Mouse (Mus musculus) megakaryocyte, embryonic 14.5 days (primary cell): Measurements from ENCODE around the gene Pxn. TPM values are rescaled to one million over a fixed set of nuclear protein-coding genes. Genes with fewer than 3 reads are reported as not detected.

ENCODE experiments used
- H3K27me3 ChIP-seq: replicated peaks from 2 replicates; pipeline ENCODE3; 2012; ENCODE audit warnings: inconsistent platforms
- H3K36me3 ChIP-seq: replicated peaks from 2 replicates; pipeline ENCODE3; 2012; ENCODE audit warnings: low read length, inconsistent platforms, mixed read lengths
- H3K4me1 ChIP-seq: 2 replicates; pipeline ENCODE4 v1.6.1; 2012; ENCODE audit warnings: inconsistent platforms
- H3K4me3 ChIP-seq: replicated peaks from 2 replicates; pipeline ENCODE3; 2012; ENCODE audit warnings: moderate library complexity, mild to moderate bottlenecking, inconsistent platforms
- H3K9me3 ChIP-seq: 2 replicates; pipeline ENCODE4 v1.6.1; 2012; ENCODE audit warnings: inconsistent platforms
- FLI1 ChIP-seq: IDR thresholded peaks from 2 replicates; pipeline ENCODE4 v1.6.1; 2012; ENCODE audit warnings: low read length, inconsistent platforms, mixed read lengths
- GATA1 ChIP-seq: IDR thresholded peaks from 3 replicates; pipeline ENCODE4 v1.6.1; 2012; ENCODE audit warnings: mixed read lengths, low read length, inconsistent platforms, borderline replicate concordance
- polyA plus RNA-seq: library from polyadenylated mRNA; stranded (reverse); fragments of >175 nt; gene quantifications from 2 replicates; pipeline ENCODE4 v1.2.3, GENCODE M21; 2012; ENCODE audit warnings: low replicate concordance; ENCODE audit not compliant: insufficient read depth

Gene Pxn
- polyA plus RNA-seq, 1 experiment = 63.1 TPM

DNA sequence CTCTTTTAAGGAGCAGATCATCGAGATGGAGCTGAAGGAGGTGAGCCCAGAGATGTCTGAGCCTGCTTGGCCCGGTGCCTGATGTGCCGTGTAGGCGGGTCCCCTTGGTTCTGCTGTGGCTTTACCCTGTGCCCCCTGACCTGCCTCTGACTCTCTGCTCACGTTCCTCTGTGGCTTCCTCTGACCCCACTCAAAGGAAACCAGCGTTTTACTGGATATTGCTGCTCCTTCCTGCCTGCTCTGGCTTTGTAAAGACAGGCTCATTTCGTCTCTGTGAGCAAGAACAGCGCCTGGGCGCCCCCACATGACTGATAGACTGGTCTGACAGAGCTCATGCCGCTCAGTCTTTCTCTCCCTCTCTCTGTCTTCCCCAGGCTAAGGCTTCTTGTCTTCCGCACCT, 84.6 kb downstream of the Pxn start:
- no peaks in the 10 kb centered on the region for H3K27me3 ChIP-seq
- H3K9me3 ChIP-seq = no peaks in the 10 kb centered on the region
- peaks cover 97% of the 10 kb centered on the region for H3K36me3 ChIP-seq
- peak overlapping the region; percentile 23 for H3K4me3 ChIP-seq
- peaks cover 28% of the 10 kb centered on the region for H3K4me1 ChIP-seq
- TF ChIP-seq FLI1 (no peak), GATA1 (no peak)

DNA sequence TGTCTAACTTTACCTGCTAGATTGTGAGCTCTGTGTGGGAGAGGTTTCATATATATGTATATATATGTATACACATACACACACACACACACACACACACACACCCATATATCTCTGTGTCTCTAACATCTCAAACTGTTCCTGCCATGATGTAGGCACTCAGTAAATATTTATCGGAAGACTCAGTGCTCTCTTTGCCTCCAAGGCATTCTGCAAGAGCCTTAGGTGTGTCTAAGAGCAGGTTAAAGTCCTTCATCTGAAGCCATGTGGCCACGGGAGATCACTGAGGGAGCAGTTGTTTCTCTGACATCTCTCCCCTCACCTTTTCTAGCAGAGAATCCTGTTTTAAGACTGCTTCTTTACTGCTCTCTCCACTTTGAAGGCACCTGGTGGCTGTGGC, 85.0 kb downstream of the Pxn start:
- H3K4me3 ChIP-seq = no peak overlapping the region
- H3K4me1 ChIP-seq = peaks cover 28% of the 10 kb centered on the region
- H3K9me3 ChIP-seq = no peaks in the 10 kb centered on the region
- peaks cover 97% of the 10 kb centered on the region for H3K36me3 ChIP-seq
- TF ChIP-seq GATA1 = no peak
- no peak for TF ChIP-seq FLI1
- no peaks in the 10 kb centered on the region for H3K27me3 ChIP-seq

DNA sequence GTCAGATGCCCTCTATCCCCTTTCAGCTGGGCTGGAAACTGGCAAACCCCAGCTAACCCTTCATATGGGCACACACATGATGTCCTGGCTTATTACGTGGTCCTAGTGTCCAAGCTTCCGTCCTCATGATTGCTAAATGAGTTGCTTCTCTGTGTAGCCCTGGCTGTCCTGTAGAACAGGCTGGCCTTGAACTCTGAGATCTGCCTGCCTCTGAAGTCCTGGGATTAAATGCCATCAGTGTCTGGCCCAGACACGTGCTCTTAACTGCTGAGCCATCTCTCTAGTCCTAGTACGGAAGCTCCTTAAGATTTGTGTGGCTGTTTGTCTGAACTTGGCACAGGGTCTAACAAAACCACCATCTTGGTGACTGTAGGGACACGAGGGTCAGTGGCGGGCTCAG, 97.1 kb downstream of the Pxn start:
- Histone ChIP-seq H3K27me3 (no peaks in the 10 kb centered on the region), H3K4me1 (no peaks in the 10 kb centered on the region), H3K9me3 (no peaks in the 10 kb centered on the region), H3K36me3 (peaks cover 90% of the 10 kb centered on the region), H3K4me3 (no peak overlapping the region)
- TF ChIP-seq GATA1 (no peak), FLI1 (no peak)

Other genes starting within 250 kb of the Pxn start
- gene Rnf10, start 233.8 kb upstream of the Pxn start, polyA plus RNA-seq = 127 and 382 TPM in 2 replicates
- 8.3 and 12.6 TPM in 2 replicates for gene Coq5, start 227.0 kb upstream of the Pxn start, polyA plus RNA-seq
- gene Dynll1, start 205.7 kb upstream of the Pxn start, polyA plus RNA-seq = 552 and 565 TPM in 2 replicates
- 79.3 and 86.6 TPM in 2 replicates for gene Srsf9, start 179.5 kb upstream of the Pxn start, polyA plus RNA-seq
- 1.9 and 8.0 TPM in 2 replicates for gene Gatc, start 165.5 kb upstream of the Pxn start, polyA plus RNA-seq
- 7.6 TPM in 1 of 2 replicates, not detected in the other for gene Triap1, start 165.5 kb upstream of the Pxn start, polyA plus RNA-seq
- gene Cox6a1, start 157.7 kb upstream of the Pxn start, polyA plus RNA-seq = 3,165 and 8,052 TPM in 2 replicates
- gene Msi1, start 77.1 kb upstream of the Pxn start, polyA plus RNA-seq = 0.02 and 2.2 TPM in 2 replicates
- not detected in 2 replicates for gene Pla2g1b, start 40.4 kb upstream of the Pxn start, polyA plus RNA-seq
- gene Sirt4, start 22.0 kb upstream of the Pxn start, polyA plus RNA-seq = 3.1 TPM in 1 of 2 replicates, not detected in the other
- 975 and 2,538 TPM in 2 replicates for gene Rplp0, start 52.8 kb downstream of the Pxn start, polyA plus RNA-seq
- 25.1 and 30.4 TPM in 2 replicates for gene Gcn1l1, start 58.6 kb downstream of the Pxn start, polyA plus RNA-seq
- gene Rab35, start 125.2 kb downstream of the Pxn start, polyA plus RNA-seq = 29.5 and 94.9 TPM in 2 replicates
- gene Bicdl1, start 224.9 kb downstream of the Pxn start, polyA plus RNA-seq = 6.5 and 6.7 TPM in 2 replicates